Mouse (Mus musculus): ENCODE results near the gene Cir1. TPM values are rescaled to one million over a fixed set of nuclear protein-coding genes. Genes with fewer than 3 reads are reported as not detected.

Cir1 gene
- polyA plus RNA-seq, 1 experiment from 2014 or later = 29.2 TPM

GRCm38 (mm10) chr2:73241299-73241698 lies 71.2 kb downstream of the Cir1 start:
- H3K36me3 ChIP-seq = no peaks in the 10 kb centered on the region
- H3K9me3 ChIP-seq = no peaks in the 10 kb centered on the region
- no peak overlapping the region for H3K4me3 ChIP-seq
- H3K9ac ChIP-seq = no peak overlapping the region
- no peak overlapping the region for H3K4me2 ChIP-seq
- no peak for ATAC-seq (ENCODE audit: low read depth)
- H3K27ac ChIP-seq (replicated peaks) = no peak overlapping the region
- no peaks in the 10 kb centered on the region for H3K27me3 ChIP-seq
- 83% methylated on average over 4 of the region's 4 CpGs for WGBS
- H3K4me1 ChIP-seq (replicated peaks) = no peaks in the 10 kb centered on the region

Other genes starting within 250 kb of the Cir1 start
- gene Ola1, start 93.8 kb downstream of the Cir1 start, polyA plus RNA-seq (2015; fragmentation: Nextera tagmentation; extraction: Ambion mirVana) = 102 and 110 TPM in 2 replicates
- 1.5 TPM in 2 replicates for gene Sp9, start 40.8 kb downstream of the Cir1 start, polyA plus RNA-seq (2015; fragmentation: Nextera tagmentation; extraction: Ambion mirVana)
- 9.0 and 10.2 TPM in 2 replicates for gene Scrn3, start 100 bp downstream of the Cir1 start, polyA plus RNA-seq (2015; fragmentation: Nextera tagmentation; extraction: Ambion mirVana)
- gene Gpr155, start 73.9 kb upstream of the Cir1 start, polyA plus RNA-seq (2015; fragmentation: Nextera tagmentation; extraction: Ambion mirVana) = 14.8 and 16.0 TPM in 2 replicates
- 3.7 and 4.3 TPM in 2 replicates for gene Wipf1, start 217.0 kb upstream of the Cir1 start, polyA plus RNA-seq (2015; fragmentation: Nextera tagmentation; extraction: Ambion mirVana)